Mouse (Mus musculus): ENCODE results near the gene Pnpla1.

DNA sequence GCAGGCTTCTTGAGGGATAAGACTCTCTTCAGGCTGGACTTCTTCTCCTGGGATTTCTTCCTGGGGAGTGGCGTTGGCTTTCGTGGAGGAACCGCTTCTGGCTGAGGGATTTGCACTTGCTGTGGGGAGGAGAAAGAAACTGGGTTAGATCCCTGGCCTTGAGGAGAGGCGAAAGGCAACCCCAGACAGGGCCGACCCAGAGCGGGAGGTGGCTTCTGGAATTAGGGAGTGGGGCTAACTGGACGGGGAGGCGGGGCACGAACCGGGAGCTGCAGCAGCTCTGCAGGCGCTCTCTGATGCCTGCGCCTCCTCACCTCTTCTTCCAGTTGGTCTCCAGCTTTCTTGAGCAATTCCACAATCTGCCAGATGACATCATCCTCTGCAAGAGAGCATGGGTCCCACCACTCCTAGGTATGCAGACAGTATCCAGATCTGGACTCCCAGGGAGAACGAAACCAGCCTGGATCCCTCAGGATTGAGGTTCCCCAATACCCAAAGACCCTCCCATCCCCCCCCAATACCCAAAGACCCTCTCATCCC, 47.2 kb downstream of the Pnpla1 start:
- no peak for TF ChIP-seq CTCF (IDR thresholded peaks at IDR 0.05; ENCODE audit: low read depth, low read length)
- TF ChIP-seq EP300 (IDR thresholded peaks at IDR 0.05; ENCODE audit: insufficient read depth, low read depth, low read length), result no peak
- TF ChIP-seq POLR2A (IDR thresholded peaks at IDR 0.05; ENCODE audit: insufficient read depth, low read length), result no peak

Data from ES-Bruce4 (cell line).